Mouse (Mus musculus) heart, postnatal 0 days (tissue): ENCODE results near the gene Styx.

Experiments
- CTCF ChIP-seq: IDR thresholded peaks from 2 replicates; pipeline ENCODE4 v1.5.1; 2016; ENCODE audit warnings: antibody characterized with exemption, control low read depth, low read depth
- EP300 ChIP-seq: IDR thresholded peaks from 2 replicates; pipeline ENCODE4 v1.6.1; 2016; ENCODE audit warnings: antibody characterized with exemption, low read depth

- TF ChIP-seq CTCF, result no peak
- no peak; the same call in 1 of the 2 replicates for TF ChIP-seq EP300
Measured at GRCm38 (mm10) chr14:45457003-45457402, 106.1 kb downstream of the Styx start.
